Mouse (Mus musculus) embryo, embryonic 11 days (tissue): ENCODE data around the gene Olfr1066.
"Not testable (repeated sequence)": the region's sequence is repeated elsewhere in the genome, so short reads cannot be mapped to it uniquely, and the experiment has no call there.

ENCODE experiments used
- DNase-seq: peaks from one replicate; pipeline ENCODE4 v3.0.0-alpha.2; 2015

Gene Olfr1066

GRCm38 (mm10) chr2:86456169-86456568, at the start of gene Olfr1066:
TSS of gene Olfr1066 (minus strand) at chr2:86456269.
- no peak for DNase-seq

GRCm38 (mm10) chr2:86487286-86487685, 31.2 kb upstream of the Olfr1066 start, which contains the start of gene Olfr228:
TSS of gene Olfr228 (minus strand) at chr2:86487386.
- DNase-seq, result no peak

GRCm38 (mm10) chr2:86464442-86465109, 8.5 kb upstream of the Olfr1066 start:
- peak; percentile 73 for DNase-seq

GRCm38 (mm10) chr2:86460434-86460833, 4.4 kb upstream of the Olfr1066 start:
- no peak for DNase-seq

GRCm38 (mm10) chr2:86450491-86450890, 5.6 kb downstream of the Olfr1066 start, which contains the start of gene Olfr1065:
TSS of gene Olfr1065 (minus strand) at chr2:86450591.
- DNase-seq, result not testable (repeated sequence)

- DNase-seq, result not testable (repeated sequence)
Observed at GRCm38 (mm10) chr2:86442101-86442500, 14.0 kb downstream of the Olfr1066 start.

- not testable (repeated sequence) for DNase-seq
Observed at GRCm38 (mm10) chr2:86428511-86428910, 27.6 kb downstream of the Olfr1066 start.

GRCm38 (mm10) chr2:86426649-86427048, 29.4 kb downstream of the Olfr1066 start, which contains the start of gene Olfr1062:
TSS of gene Olfr1062 (minus strand) at chr2:86426749.
- DNase-seq, result not testable (repeated sequence)

GRCm38 (mm10) chr2:86413950-86414349, 42.1 kb downstream of the Olfr1066 start, which contains the start of gene Olfr1061:
TSS of gene Olfr1061 (minus strand) at chr2:86414050.
- DNase-seq, result no peak
